Mouse (Mus musculus) testis, postnatal 14 days (tissue): ENCODE measurements around the gene Btg4.

Source experiments
- DNase-seq: peaks from one replicate; pipeline ENCODE4 v3.0.0; 2021; ENCODE audit warnings: low spot score

Btg4 gene

GRCm38 (mm10) chr9:51060601-51061000 is at the start of gene Btg4:
Btg4 (plus strand) TSS chr9:51060901.
- no peak for DNase-seq

- no peak for DNase-seq
These were observed 47.1 kb upstream of the Btg4 start for GRCm38 (mm10) chr9:51013644-51014043.

DNA sequence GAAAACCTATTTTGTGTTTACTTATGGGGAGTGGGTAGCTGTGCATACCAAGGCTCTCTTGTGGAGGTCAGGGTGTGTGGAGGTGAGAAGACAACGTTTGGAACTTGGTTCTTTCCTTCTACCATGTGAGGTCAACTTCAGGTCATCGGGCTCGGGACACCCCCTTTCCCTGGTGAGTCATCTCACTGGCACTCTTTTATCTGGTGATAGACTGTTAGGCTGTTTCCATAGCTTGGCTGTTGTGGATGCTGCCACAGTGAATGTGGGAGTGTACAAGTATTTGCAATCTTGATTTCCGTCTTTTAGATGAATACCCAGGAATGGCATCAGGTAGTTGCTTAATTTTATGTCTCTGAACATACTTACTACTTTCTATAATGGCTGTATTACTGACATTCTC is 45.0 kb upstream of the Btg4 start:
- no peak for DNase-seq

GRCm38 (mm10) chr9:51019670-51020069 is 41.0 kb upstream of the Btg4 start:
- no peak for DNase-seq

GRCm38 (mm10) chr9:51020351-51020750 is 40.4 kb upstream of the Btg4 start:
- no peak for DNase-seq

DNA sequence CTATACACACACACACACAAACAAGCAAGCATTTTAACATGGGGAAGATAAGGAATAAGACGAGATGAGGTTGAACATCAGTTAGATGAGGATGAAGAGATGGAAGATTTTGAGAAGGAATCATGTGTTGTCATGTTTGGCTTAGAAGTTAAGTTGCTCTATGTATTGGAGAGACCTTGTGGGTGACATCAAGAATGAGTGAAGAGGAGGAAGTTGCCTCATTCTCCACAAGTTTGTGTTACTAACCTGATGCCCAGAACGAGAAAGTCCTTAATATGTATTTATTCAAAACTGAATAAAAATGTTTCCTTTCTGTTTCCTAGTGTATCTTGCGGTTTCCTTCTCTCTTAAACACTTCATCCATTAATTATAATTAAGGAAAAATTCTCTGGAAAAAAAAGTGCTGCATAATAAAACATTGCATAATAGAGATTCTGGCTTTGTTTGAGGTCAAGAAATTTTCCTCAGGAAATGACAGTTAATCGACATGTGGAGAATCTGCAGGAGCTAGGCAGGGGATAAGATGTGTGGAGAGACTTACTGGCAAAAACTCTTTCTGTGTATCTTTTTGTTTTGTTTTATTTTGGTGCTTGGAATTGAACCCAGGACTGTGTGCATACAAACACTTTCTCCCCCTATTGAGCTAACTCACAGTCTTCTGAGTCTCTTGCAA is 39.4 kb upstream of the Btg4 start:
- no peak for DNase-seq

GRCm38 (mm10) chr9:51026952-51027351 is 33.7 kb upstream of the Btg4 start:
- no peak for DNase-seq

GRCm38 (mm10) chr9:51030147-51030546 is 30.6 kb upstream of the Btg4 start:
- DNase-seq = no peak

DNA sequence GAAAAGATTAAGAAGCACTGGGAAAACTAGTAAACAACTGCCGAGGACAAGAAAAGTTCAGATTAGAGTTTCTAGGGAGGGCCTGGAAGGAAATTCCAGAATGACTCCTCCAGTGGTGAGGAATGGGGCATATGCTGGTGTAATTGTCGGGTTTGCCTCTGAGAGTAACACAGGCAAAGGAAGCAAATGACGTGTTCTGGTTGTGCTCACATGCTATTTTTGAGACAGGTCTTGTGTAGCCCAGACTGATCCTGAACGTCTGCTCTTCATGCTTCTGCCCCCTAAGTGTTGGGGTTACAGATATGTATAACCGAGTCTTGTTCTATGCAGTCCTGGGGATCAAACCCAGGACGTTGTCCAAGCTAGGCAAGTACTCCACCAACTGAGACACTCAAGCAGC is 29.1 kb upstream of the Btg4 start:
- no peak for DNase-seq

DNA sequence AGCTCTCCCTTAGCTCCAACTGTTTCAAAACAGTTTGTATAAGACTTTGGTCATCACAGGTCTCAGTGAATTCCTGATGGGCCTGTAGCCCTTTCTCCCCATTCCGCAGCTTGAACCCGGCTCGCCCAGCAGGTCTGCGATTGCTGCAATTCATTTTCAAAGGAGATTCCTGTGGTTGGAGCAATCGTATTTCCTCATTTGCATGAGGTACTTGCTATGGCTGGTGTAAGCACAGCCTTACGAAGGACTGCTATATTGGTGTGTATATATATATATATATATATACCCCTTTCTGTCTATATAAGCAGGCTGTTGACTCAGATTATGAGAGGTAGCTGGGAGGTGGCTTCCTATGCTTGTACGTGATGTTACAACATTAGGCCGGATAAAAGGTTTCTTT is 28.4 kb upstream of the Btg4 start:
- no peak for DNase-seq

GRCm38 (mm10) chr9:51032785-51033529 is 27.7 kb upstream of the Btg4 start:
- DNase-seq = no peak

- DNase-seq = no peak
These were observed 19.2 kb upstream of the Btg4 start for GRCm38 (mm10) chr9:51041491-51041980.

DNA sequence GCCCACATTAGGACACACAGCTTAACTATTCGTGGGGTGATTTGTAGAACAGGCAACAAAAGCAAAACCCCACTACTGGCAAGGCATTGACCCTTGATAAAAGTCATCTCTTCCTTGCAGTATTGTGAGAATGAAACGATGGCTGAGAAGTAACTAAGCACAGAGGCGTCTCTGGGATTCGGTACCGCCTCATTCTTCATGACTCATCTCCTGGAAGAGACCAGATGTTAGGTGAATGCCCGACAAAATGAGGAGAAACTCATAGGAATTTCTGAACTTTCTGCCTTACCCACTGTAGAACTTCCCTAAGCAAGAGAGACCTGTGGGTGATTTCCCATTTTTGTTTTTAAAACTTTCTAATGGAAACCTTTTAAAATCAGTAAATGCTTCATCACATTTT is 18.6 kb upstream of the Btg4 start:
- no peak for DNase-seq

DNA sequence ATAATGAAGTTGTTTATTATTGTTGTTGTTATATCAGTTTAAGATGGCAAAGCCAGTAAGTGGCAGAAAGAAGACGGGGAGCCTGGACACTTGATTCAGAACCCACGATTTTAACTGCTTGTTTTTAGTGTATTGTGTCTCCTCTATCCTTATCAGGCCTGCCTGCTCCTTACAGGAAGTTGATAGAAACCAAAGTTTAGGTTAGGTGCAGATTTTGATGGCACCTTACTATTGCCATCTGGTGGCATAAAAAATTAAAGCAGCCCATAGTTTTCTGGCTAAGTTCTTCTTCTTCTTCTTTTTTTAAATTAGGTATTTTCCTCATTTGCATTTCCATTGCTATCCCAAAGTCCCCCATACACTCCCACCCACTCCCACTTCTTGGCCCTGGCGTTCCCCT is 8.5 kb upstream of the Btg4 start:
- no peak for DNase-seq

GRCm38 (mm10) chr9:51056360-51057324 is 4.1 kb upstream of the Btg4 start:
- DNase-seq = no peak

GRCm38 (mm10) chr9:51058951-51059521 is 1.7 kb upstream of the Btg4 start:
- DNase-seq = no peak

- no peak for DNase-seq
These were observed 7.5 kb downstream of the Btg4 start for GRCm38 (mm10) chr9:51068202-51068601.

- DNase-seq = no peak
These were observed 10.1 kb downstream of the Btg4 start for GRCm38 (mm10) chr9:51070801-51071200.

- no peak for DNase-seq
These were observed 15.1 kb downstream of the Btg4 start for GRCm38 (mm10) chr9:51075780-51076179.

DNA sequence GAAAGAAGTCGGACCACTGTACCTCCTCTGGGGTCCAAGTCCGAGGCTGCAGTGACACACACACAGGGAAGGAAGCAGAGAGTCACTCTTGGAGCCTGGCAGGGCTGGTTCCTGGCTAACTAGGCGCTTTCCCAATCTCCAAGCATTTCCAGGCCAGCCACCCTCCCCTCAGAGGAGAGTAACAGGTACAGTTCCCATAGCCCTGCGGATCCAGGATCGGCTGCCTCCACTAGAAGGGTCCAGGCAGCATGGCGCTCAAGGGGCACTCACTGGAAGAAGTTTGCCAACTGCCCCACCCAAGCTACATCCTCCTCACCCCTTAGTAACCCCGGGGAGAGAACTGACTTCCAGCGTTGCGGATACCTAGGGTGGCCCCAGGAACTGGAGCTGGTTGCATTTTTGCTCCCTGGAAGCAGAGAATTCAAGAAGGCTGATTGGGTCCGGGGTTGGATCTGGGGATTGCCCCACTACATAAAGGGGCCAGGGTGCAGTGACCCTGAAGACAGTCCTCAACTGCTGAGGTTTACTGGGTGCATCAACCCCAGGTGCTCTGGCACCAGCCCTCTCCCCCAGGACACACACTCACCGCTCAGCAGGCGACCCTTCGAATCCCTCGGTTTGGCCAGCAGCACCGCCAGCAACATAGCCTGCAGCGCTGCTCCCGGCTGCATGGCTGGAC is 15.7 kb downstream of the Btg4 start:
- DNase-seq = no peak

GRCm38 (mm10) chr9:51076979-51077315 is 16.2 kb downstream of the Btg4 start, which contains the start of gene Layn:
Layn (minus strand) TSS chr9:51077094.
- DNase-seq = peak; percentile 81

- no peak for DNase-seq
These were observed 20.9 kb downstream of the Btg4 start for GRCm38 (mm10) chr9:51081614-51082013.
